Mouse (Mus musculus): Measurements from ENCODE around the gene Hddc2. TPM values are rescaled to one million over a fixed set of nuclear protein-coding genes. Genes with fewer than 3 reads are reported as not detected.

Hddc2 gene
- 67.6 and 75.7 TPM in 2 replicates for polyA plus RNA-seq (2015; fragmentation: Nextera tagmentation; extraction: Ambion mirVana)

- Histone ChIP-seq H3K9ac (replicated peaks; ENCODE audit: low read length) (peak within 1 kb of the TSS; percentile 88), H3K36me3 (ENCODE audit: insufficient read depth, low read length) (peaks cover 14% of the 10 kb centered on the region), H3K4me1 (ENCODE audit: insufficient read depth, low read length) (peaks cover 7% of the 10 kb centered on the region; the same call in 1 of the 2 replicates), H3K4me3 (ENCODE audit: low read length) (peak within 1 kb of the TSS; percentile 81), H3K27ac (ENCODE audit: low read length) (peak within 1 kb of the TSS; percentile 97), H3K27me3 (ENCODE audit: insufficient read depth, low read length) (no peaks in the 10 kb centered on the region), H3K9me3 (ENCODE audit: low read length) (no peaks in the 10 kb centered on the region), H3K4me2 (replicated peaks; ENCODE audit: low read depth, low read length) (peak within 1 kb of the TSS; percentile 79)
- ATAC-seq (ENCODE audit: low FRiP score, low TSS enrichment) = peak; percentile 98
- WGBS = 4% methylated on average over 36 of the region's 44 CpGs
Observed at GRCm38 (mm10) chr10:31312865-31313848, at the start of gene Hddc2. Hddc2 (plus strand) TSS chr10:31313383.

GRCm38 (mm10) chr10:31272738-31273137, 40.4 kb upstream of the Hddc2 start:
- H3K4me3 ChIP-seq (ENCODE audit: low read length) = no peak overlapping the region
- no peak overlapping the region for H3K27ac ChIP-seq (ENCODE audit: low read length)
- H3K27me3 ChIP-seq (ENCODE audit: insufficient read depth, low read length) = no peaks in the 10 kb centered on the region
- no peaks in the 10 kb centered on the region for H3K36me3 ChIP-seq (ENCODE audit: insufficient read depth, low read length)
- WGBS = 52% methylated on average over 2 of the region's 2 CpGs
- no peaks in the 10 kb centered on the region for H3K4me1 ChIP-seq (ENCODE audit: insufficient read depth, low read length)
- no peak overlapping the region for H3K4me2 ChIP-seq (replicated peaks; ENCODE audit: low read depth, low read length)
- H3K9me3 ChIP-seq (ENCODE audit: low read length) = no peaks in the 10 kb centered on the region
- no peak for ATAC-seq (ENCODE audit: low FRiP score, low TSS enrichment)
- no peak overlapping the region for H3K9ac ChIP-seq (replicated peaks; ENCODE audit: low read length)

- 71% methylated on average over 1 of the region's 1 CpGs for WGBS
- H3K9me3 ChIP-seq (ENCODE audit: low read length) = no peaks in the 10 kb centered on the region
- H3K27ac ChIP-seq (ENCODE audit: low read length) = no peak overlapping the region
- no peak overlapping the region for H3K4me2 ChIP-seq (replicated peaks; ENCODE audit: low read depth, low read length)
- no peaks in the 10 kb centered on the region for H3K36me3 ChIP-seq (ENCODE audit: insufficient read depth, low read length)
- H3K27me3 ChIP-seq (ENCODE audit: insufficient read depth, low read length) = no peaks in the 10 kb centered on the region
- H3K4me3 ChIP-seq (ENCODE audit: low read length) = no peak overlapping the region
- H3K9ac ChIP-seq (replicated peaks; ENCODE audit: low read length) = no peak overlapping the region
- no peak for ATAC-seq (ENCODE audit: low FRiP score, low TSS enrichment)
- no peaks in the 10 kb centered on the region for H3K4me1 ChIP-seq (ENCODE audit: insufficient read depth, low read length)
Observed at GRCm38 (mm10) chr10:31273171-31273570, 40.0 kb upstream of the Hddc2 start.

GRCm38 (mm10) chr10:31287787-31288186, 25.4 kb upstream of the Hddc2 start:
- Histone ChIP-seq H3K4me3 (ENCODE audit: low read length) (no peak overlapping the region), H3K9me3 (ENCODE audit: low read length) (no peaks in the 10 kb centered on the region), H3K9ac (replicated peaks; ENCODE audit: low read length) (no peak overlapping the region), H3K36me3 (ENCODE audit: insufficient read depth, low read length) (no peaks in the 10 kb centered on the region), H3K4me1 (ENCODE audit: insufficient read depth, low read length) (no peaks in the 10 kb centered on the region), H3K27me3 (ENCODE audit: insufficient read depth, low read length) (no peaks in the 10 kb centered on the region), H3K27ac (ENCODE audit: low read length) (no peak overlapping the region), H3K4me2 (replicated peaks; ENCODE audit: low read depth, low read length) (no peak overlapping the region)
- ATAC-seq (ENCODE audit: low FRiP score, low TSS enrichment) = no peak

GRCm38 (mm10) chr10:31288697-31289390, 24.3 kb upstream of the Hddc2 start:
- 87% methylated on average over 4 of the region's 4 CpGs for WGBS
- Histone ChIP-seq H3K27me3 (ENCODE audit: insufficient read depth, low read length) (no peaks in the 10 kb centered on the region), H3K27ac (ENCODE audit: low read length) (no peak overlapping the region)

GRCm38 (mm10) chr10:31295705-31296104, 17.5 kb upstream of the Hddc2 start:
- 70% methylated on average over 5 of the region's 5 CpGs for WGBS
- Histone ChIP-seq H3K4me1 (ENCODE audit: insufficient read depth, low read length) (no peaks in the 10 kb centered on the region), H3K36me3 (ENCODE audit: insufficient read depth, low read length) (no peaks in the 10 kb centered on the region), H3K9me3 (ENCODE audit: low read length) (no peaks in the 10 kb centered on the region), H3K27me3 (ENCODE audit: insufficient read depth, low read length) (no peaks in the 10 kb centered on the region), H3K27ac (ENCODE audit: low read length) (no peak overlapping the region), H3K4me2 (replicated peaks; ENCODE audit: low read depth, low read length) (no peak overlapping the region), H3K4me3 (ENCODE audit: low read length) (no peak overlapping the region), H3K9ac (replicated peaks; ENCODE audit: low read length) (no peak overlapping the region)
- ATAC-seq (ENCODE audit: low FRiP score, low TSS enrichment) = no peak

More at GRCm38 (mm10) chr10:31288697-31289390, 24.3 kb upstream of the Hddc2 start:
- H3K4me1 ChIP-seq (ENCODE audit: insufficient read depth, low read length) = no peaks in the 10 kb centered on the region
- no peak for ATAC-seq (ENCODE audit: low FRiP score, low TSS enrichment)
- H3K9me3 ChIP-seq (ENCODE audit: low read length) = no peaks in the 10 kb centered on the region
- no peak overlapping the region for H3K9ac ChIP-seq (replicated peaks; ENCODE audit: low read length)
- no peaks in the 10 kb centered on the region for H3K36me3 ChIP-seq (ENCODE audit: insufficient read depth, low read length)
- H3K4me2 ChIP-seq (replicated peaks; ENCODE audit: low read depth, low read length) = no peak overlapping the region
- H3K4me3 ChIP-seq (ENCODE audit: low read length) = no peak overlapping the region

GRCm38 (mm10) chr10:31296458-31296857, 16.7 kb upstream of the Hddc2 start:
- Histone ChIP-seq H3K4me1 (ENCODE audit: insufficient read depth, low read length) (no peaks in the 10 kb centered on the region), H3K9ac (replicated peaks; ENCODE audit: low read length) (no peak overlapping the region), H3K4me3 (ENCODE audit: low read length) (no peak overlapping the region), H3K27me3 (ENCODE audit: insufficient read depth, low read length) (no peaks in the 10 kb centered on the region), H3K9me3 (ENCODE audit: low read length) (no peaks in the 10 kb centered on the region), H3K27ac (ENCODE audit: low read length) (no peak overlapping the region), H3K4me2 (replicated peaks; ENCODE audit: low read depth, low read length) (no peak overlapping the region), H3K36me3 (ENCODE audit: insufficient read depth, low read length) (no peaks in the 10 kb centered on the region)
- no peak for ATAC-seq (ENCODE audit: low FRiP score, low TSS enrichment)
- WGBS = 58% methylated on average over 1 of the region's 1 CpGs

- ATAC-seq (ENCODE audit: low FRiP score, low TSS enrichment) = no peak
- WGBS = 52% methylated on average over 4 of the region's 4 CpGs
- H3K36me3 ChIP-seq (ENCODE audit: insufficient read depth, low read length) = no peaks in the 10 kb centered on the region
Observed at GRCm38 (mm10) chr10:31297106-31297505, 16.1 kb upstream of the Hddc2 start.

GRCm38 (mm10) chr10:31298263-31298662, 14.9 kb upstream of the Hddc2 start:
- Histone ChIP-seq H3K27me3 (ENCODE audit: insufficient read depth, low read length) (no peaks in the 10 kb centered on the region), H3K9ac (replicated peaks; ENCODE audit: low read length) (no peak overlapping the region), H3K9me3 (ENCODE audit: low read length) (no peaks in the 10 kb centered on the region), H3K4me2 (replicated peaks; ENCODE audit: low read depth, low read length) (no peak overlapping the region), H3K4me3 (ENCODE audit: low read length) (no peak overlapping the region), H3K4me1 (ENCODE audit: insufficient read depth, low read length) (no peaks in the 10 kb centered on the region), H3K36me3 (ENCODE audit: insufficient read depth, low read length) (no peaks in the 10 kb centered on the region), H3K27ac (ENCODE audit: low read length) (no peak overlapping the region)
- 66% methylated on average over 2 of the region's 2 CpGs for WGBS
- ATAC-seq (ENCODE audit: low FRiP score, low TSS enrichment) = no peak

More at GRCm38 (mm10) chr10:31297106-31297505, 16.1 kb upstream of the Hddc2 start:
- Histone ChIP-seq H3K4me2 (replicated peaks; ENCODE audit: low read depth, low read length) (no peak overlapping the region), H3K4me1 (ENCODE audit: insufficient read depth, low read length) (no peaks in the 10 kb centered on the region), H3K4me3 (ENCODE audit: low read length) (no peak overlapping the region), H3K27me3 (ENCODE audit: insufficient read depth, low read length) (no peaks in the 10 kb centered on the region), H3K9me3 (ENCODE audit: low read length) (no peaks in the 10 kb centered on the region), H3K27ac (ENCODE audit: low read length) (no peak overlapping the region), H3K9ac (replicated peaks; ENCODE audit: low read length) (no peak overlapping the region)
